Mouse (Mus musculus) ovary, postnatal 36 days (tissue): ENCODE results near the gene Gigyf1.

Experiments used
- DNase-seq: peaks from one replicate; pipeline ENCODE4 v3.0.0; 2022; ENCODE audit warnings: low spot score, mixed read lengths

Gigyf1 gene

GRCm38 (mm10) chr5:137534762-137535161 is 16.4 kb downstream of the Gigyf1 start:
- DNase-seq, result no peak

GRCm38 (mm10) chr5:137535318-137535717 is 17.0 kb downstream of the Gigyf1 start:
- no peak for DNase-seq

DNA sequence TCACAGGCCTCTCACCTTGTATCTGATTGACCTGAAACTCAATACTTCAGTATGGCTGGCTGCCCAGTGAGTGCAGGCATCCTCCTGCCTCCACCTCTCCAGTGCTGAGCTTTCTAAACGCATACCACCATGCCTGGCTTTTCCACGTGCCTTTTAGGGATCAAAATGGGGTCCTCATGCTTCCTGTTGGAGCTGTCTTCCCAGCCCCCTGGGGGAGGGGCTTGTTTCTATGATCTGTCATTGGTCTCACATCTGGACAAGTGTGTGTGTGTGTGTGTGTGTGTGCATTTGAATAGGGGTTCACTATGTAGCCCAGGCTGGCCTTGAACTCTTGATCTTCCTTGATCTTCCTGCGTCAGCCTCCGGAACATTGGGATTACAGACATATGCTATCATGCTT is 19.1 kb downstream of the Gigyf1 start:
- DNase-seq, result no peak

GRCm38 (mm10) chr5:137539291-137539801 is 21.0 kb downstream of the Gigyf1 start:
- DNase-seq, result no peak

GRCm38 (mm10) chr5:137540991-137541390 is 22.6 kb downstream of the Gigyf1 start:
- no peak for DNase-seq

DNA sequence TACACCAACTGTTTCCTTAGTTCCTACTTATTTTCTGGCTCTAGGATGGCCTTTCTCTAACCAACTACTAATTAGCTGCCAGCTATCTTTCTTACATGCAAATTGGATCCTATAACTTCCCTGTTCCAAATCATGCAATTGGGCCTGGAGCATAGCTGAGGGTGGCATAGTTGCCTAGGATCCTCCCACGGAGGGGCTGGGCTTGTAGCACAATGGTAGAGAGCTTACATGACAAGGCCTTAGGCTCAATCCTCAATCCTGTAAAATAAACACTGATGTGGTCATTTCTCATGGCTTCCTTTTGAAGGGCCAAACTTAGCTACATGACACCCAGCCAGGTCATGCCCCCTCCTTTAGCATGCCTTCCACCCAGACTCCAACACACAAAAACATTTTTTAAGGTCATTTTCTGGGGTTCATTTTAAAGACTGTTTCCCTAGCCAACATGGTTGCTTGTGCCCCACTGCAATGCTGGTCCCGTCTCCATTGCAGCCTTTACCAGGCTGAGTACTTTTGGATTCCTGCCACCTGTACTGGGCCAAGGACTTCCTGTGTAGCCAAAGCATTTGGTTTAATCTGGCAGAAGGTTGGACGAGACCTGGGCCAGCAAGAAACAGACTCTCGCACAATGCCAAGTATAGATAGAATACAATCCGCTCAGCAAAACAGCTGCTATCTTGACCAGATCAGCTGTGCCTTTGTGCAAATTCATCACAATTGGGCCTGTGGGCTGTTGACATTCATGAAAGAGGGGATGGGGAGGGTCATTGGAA is 23.6 kb downstream of the Gigyf1 start:
- peak; percentile 24 for DNase-seq

DNA sequence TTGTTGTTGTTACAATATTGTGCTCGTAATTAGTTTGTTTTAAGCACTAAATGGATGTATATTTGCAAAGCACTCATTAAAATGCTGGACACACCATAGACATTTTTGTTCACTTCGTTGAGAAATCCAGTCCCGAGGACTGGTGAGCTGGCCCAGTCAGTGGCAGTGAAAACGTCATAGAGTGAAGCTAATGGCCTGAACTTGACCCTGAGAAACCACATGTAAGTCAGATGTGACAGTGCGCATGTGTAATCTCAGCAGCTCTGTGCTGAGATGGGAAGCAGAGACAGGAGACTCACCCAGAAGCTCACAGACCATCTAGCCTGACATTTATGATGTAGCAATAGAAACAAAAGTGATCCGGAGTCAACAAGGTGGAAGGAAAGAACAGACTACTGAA is 26.6 kb downstream of the Gigyf1 start:
- DNase-seq, result no peak

DNA sequence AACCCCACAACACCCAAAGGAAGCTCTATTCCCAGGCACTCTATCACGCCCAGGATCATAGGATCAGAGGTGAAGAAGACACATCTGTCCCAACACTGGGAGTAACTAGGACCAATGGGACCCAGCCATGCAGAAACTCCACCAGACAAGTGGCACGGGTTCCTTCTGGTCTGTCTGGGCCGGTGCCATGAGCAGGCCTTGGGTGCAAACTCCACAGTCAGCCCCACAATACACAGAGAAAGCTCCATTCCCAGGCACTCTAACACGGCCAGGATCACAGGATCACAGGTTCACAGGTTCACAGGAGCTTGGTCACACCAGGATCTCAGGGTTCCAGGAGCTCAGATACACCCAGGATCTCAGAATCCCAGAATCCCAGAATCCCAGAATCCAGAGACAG is 27.2 kb downstream of the Gigyf1 start:
- no peak for DNase-seq

GRCm38 (mm10) chr5:137549840-137550239 is 31.5 kb downstream of the Gigyf1 start:
- DNase-seq, result no peak

DNA sequence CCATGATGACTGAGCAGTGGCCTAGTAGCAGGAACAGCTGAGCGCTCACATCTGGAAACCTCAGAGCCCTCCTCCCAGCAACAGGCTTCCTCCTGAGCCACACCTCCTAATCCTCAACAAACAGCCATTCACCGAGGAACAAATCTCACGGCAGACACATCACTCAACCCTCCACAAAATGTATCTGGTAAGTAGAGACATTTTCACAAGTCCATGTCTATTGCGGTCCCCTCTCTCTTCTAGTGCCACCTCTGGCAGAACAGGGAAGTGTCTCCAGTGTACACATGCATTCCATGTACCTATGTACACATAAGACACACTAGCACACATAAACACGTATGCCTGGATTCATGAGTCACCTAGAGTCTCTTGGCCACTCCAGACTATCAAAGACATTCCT is 32.8 kb downstream of the Gigyf1 start:
- no peak for DNase-seq

DNA sequence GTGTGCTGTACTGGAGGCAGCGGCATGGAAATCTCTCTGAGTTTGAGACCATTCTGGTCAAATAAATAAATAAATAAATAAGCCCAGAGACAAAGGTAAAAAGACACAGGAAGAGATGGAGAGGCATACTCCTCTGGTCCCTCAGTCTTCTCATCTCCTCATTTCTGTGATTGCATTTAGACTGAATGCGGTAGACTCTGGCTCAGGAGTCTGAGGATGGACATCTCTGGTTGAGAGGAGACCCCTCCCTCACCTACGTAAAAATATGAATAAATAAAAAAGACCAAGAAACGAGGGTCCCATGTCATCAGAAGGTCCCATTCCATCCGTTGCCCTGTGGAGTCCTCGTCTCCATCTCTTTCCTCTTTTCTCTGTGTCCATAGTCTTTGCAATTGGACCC is 34.7 kb downstream of the Gigyf1 start:
- DNase-seq, result no peak

GRCm38 (mm10) chr5:137553411-137553837 is 35.1 kb downstream of the Gigyf1 start, which contains the start of gene Actl6b:
Actl6b (plus strand) TSS chr5:137553517.
- DNase-seq, result peak; percentile 82

GRCm38 (mm10) chr5:137553898-137554297 is 35.5 kb downstream of the Gigyf1 start:
- DNase-seq, result no peak

DNA sequence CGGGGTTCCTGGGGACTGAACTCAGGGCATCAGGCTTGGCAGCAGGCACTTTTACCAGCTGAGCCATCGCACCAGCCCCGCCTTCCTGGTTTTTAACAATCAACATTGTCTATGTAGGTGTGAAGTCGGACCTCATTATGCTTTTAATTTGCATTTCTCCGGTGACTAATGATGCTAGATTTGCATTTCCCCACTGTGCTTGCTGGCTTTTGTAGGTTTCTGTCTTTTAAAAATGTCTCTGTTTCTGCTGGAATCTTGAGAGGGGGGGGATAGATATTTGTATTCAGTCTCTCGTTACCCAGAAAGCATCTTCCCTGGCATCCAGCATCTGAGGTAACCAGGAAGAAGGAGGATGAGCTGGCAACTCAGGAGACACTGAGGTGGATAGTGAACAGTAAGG is 43.2 kb downstream of the Gigyf1 start:
- no peak for DNase-seq

DNA sequence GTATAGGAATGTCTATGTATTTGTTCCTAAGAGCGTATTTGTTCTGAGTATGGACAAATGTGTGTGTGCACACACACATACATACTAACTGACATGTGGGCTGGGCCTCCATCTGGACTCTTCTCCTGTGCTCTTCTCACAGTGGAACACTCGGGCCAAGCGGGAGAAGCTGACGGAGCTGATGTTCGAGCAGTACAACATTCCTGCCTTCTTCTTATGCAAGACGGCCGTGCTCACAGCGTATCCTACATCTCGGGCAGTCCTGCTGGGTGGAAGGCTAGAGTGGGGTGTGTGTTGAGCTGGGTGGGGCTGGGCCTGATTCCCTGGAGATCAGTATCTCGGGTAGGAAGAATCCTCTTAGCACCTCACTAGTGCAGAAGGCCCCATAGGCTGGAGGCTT is 44.6 kb downstream of the Gigyf1 start:
- no peak for DNase-seq

DNA sequence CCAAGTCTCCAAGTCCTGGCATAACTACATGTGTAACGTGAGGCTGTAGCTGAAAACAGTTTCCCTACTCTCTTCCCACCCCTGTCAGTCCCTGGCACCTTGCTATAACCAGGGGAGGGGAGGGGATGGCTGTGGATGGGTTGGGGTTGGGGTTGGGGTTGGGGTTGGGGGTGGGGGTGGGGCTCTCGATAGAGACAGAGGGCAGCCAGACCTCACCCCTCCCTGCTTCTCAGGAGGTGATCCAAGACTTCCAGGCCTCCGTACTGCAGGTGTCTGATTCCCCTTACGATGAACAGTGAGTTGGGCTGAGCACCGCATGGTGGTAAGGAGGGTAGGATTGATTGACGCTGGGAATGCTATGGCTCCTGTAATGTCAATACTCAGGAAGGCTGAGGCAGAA is 47.4 kb downstream of the Gigyf1 start:
- no peak for DNase-seq

- DNase-seq, result no peak
Observed at GRCm38 (mm10) chr5:137566416-137566815, 48.1 kb downstream of the Gigyf1 start.

DNA sequence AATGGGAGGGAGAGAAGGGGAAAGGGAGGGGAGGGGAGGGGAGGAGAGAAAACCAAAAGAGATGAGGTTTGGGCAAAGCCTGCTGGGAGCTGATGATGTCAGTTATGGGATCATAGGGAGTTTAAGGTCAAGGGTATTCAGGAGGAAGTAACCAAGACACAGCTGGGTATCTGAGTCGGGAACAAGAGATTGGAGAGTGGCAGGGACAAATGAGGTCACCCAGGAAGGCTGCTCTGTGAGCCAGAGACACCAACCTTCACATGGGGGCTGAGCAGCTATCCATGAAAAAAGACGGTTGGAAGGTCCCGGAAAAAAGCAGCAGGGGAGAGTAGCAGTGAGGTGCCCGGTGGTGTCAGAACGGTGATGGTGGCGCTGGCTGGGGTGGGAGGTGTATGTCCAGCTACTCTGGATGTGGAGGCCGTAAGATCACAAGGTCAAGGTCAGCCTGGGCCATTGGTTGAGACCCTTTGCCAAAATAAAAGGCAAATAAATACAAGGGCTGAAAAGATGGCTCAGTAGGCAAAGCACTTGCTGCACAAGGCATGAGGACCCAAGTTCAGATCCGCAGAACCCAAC is 50.0 kb downstream of the Gigyf1 start:
- no peak for DNase-seq

- no peak for DNase-seq
Observed at GRCm38 (mm10) chr5:137569031-137569430, 50.7 kb downstream of the Gigyf1 start.

- DNase-seq, result peak; percentile 49
Observed at GRCm38 (mm10) chr5:137569665-137570064, 51.3 kb downstream of the Gigyf1 start, which contains the start of gene Tfr2. Tfr2 (plus strand) TSS chr5:137569840.

GRCm38 (mm10) chr5:137570181-137570580 is 51.8 kb downstream of the Gigyf1 start:
- DNase-seq, result no peak

GRCm38 (mm10) chr5:137570691-137571586 is 52.6 kb downstream of the Gigyf1 start:
- DNase-seq, result no peak
